Mouse (Mus musculus): ENCODE results near the gene Srprb.

- TF ChIP-seq CTCF (IDR thresholded peaks at IDR 0.05) (no peak), EP300 (IDR thresholded peaks at IDR 0.05) (no peak)
Measured at GRCm38 (mm10) chr9:103227760-103228159, 25.8 kb upstream of the Srprb start.
